Comparison of ENCODE assay signal across 15 mouse cellular contexts in the genomic region with DNA sequence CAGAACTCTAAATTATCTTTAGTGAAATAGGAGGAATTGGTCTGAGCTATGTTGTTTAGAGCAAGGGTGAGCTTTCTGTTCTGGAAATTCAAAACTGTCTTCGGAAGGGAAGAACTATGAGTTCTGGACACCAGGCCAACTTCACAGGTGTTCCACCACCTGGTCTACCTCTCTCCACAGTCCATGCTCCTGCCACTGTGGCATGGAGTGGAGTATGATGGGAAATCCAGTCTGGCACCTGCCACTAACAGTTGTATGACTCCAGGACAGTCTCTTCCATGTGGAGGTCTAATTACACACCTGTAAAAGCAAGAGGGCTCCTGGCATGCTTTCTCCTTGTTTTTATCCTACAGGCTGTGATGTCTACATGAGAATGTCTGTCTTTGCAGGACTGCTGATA.
"Had no signal": no experiment of that assay in that cellular context is flagged by ENCODE, and none has a peak within 500 bp of the region (broad histone marks: within the 10 kb centered on the region; RNA-seq: fewer than 3 reads in every experiment).

No protein-coding gene starts in this region.

- H3K36me3 ChIP-seq: limb, embryonic 13.5 days; midbrain, embryonic 12.5 days; neural tube, embryonic 13.5 days had no signal

- H3K9ac ChIP-seq: limb, embryonic 13.5 days; liver, embryonic 14.5 days; midbrain, embryonic 12.5 days; neural tube, embryonic 13.5 days had no signal

- DNase-seq: kidney, postnatal 10 days; kidney, postnatal 4 days; left cerebral cortex, postnatal 4 days; lung, adult 18-20 months; retina, postnatal 1 day; right cerebral cortex, postnatal 4 days; spleen, adult 18-20 months; thymus, adult 18-20 months; thymus, postnatal 14 days had no signal

- H3K4me1 ChIP-seq: limb, embryonic 13.5 days; midbrain, embryonic 12.5 days; neural tube, embryonic 13.5 days had no signal

- H3K9me3 ChIP-seq: limb, embryonic 13.5 days; midbrain, embryonic 12.5 days; neural tube, embryonic 13.5 days had no signal

- ATAC-seq: midbrain, embryonic 16.5 days had no signal

- H3K27ac ChIP-seq: layer of hippocampus, adult 2 months; limb, embryonic 13.5 days; liver, embryonic 14.5 days; midbrain, embryonic 12.5 days; neural tube, embryonic 13.5 days had no signal

- H3K4me3 ChIP-seq: layer of hippocampus, adult 2 months; limb, embryonic 13.5 days; midbrain, embryonic 12.5 days; neural tube, embryonic 13.5 days had no signal

- H3K27me3 ChIP-seq: limb, embryonic 13.5 days; midbrain, embryonic 12.5 days; neural tube, embryonic 13.5 days had no signal

- H3K4me2 ChIP-seq: limb, embryonic 13.5 days; midbrain, embryonic 12.5 days; neural tube, embryonic 13.5 days had no signal
